In the genomic region with DNA sequence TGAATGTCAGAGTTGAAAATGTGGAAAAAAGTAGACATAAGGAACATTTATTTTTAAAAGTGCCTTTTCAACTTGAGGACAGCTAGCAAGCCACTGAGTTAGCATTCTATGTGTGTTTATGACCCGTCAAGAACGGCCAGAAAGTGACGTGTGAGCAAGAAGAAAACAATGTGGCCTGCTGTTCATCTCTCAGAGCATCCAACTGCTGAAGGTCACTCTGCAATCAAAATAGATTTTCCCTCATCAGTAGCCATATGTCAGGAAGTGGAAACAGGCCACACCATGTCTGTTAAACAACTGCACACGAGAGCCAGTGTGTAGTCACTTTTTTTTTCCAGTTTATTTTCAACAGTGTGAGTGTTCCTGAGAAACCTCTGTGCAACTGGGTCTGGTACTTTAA, we compare ENCODE assay signal across 28 mouse cellular contexts. TPM values are rescaled to one million over a fixed set of nuclear protein-coding genes. Genes with fewer than 3 reads are reported as not detected.
DNase-seq lines count a peak whose midpoint lies in the region; ATAC-seq and TF ChIP-seq lines count a peak whose summit lies in the region.
"Had no signal": no experiment of that assay in that cellular context is flagged by ENCODE, and none has a peak within 500 bp of the region (broad histone marks: within the 10 kb centered on the region; RNA-seq: fewer than 3 reads in every experiment).

No protein-coding gene starts in this region.

- H3K36me3 ChIP-seq in kidney, postnatal 0 days (ENCODE audit: insufficient read depth, low read length): no peaks in the 10 kb centered on the region
- H3K36me3 ChIP-seq in lung, embryonic 16.5 days (ENCODE audit: control insufficient read depth, insufficient read depth, low read length): no peaks in the 10 kb centered on the region
- H3K36me3 ChIP-seq: embryonic facial prominence, embryonic 13.5 days; forebrain, embryonic 10.5 days; forebrain, embryonic 15.5 days; heart, embryonic 10.5 days; heart, embryonic 15.5 days; hindbrain, embryonic 12.5 days; limb, embryonic 12.5 days; liver, embryonic 15.5 days; midbrain, embryonic 13.5 days; neural tube, embryonic 15.5 days had no signal

- WGBS in kidney, postnatal 0 days: 40% methylated on average over 4 of the region's 4 CpGs
- WGBS in lung, embryonic 16.5 days: 31% methylated on average over 4 of the region's 4 CpGs
- 43% methylated on average over 4 of the region's 4 CpGs for WGBS in lung, adult 2 months

- ATAC-seq in kidney, postnatal 0 days (replicated peaks; ENCODE audit: low FRiP score, low read depth): no peak
- peak; percentile 52; the same call in 1 of the 2 replicates for ATAC-seq in lung, embryonic 16.5 days (ENCODE audit: low read depth)
- ATAC-seq: hindbrain, postnatal 0 days; intestine, postnatal 0 days; midbrain, embryonic 13.5 days; Patski had no signal

- TF ChIP-seq POLR2A in lung, adult 2 months (IDR thresholded peaks at IDR 0.05; ENCODE audit: borderline replicate concordance, extremely low read depth, low read depth, low read length): no peak
- no peak for TF ChIP-seq POLR2A in brain, embryonic 14.5 days (IDR thresholded peaks at IDR 0.05; ENCODE audit: borderline replicate concordance, extremely low read depth, insufficient read depth, insufficient read length, poor library complexity, severe bottlenecking)

- no peak overlapping the region for H3K4me2 ChIP-seq in kidney, postnatal 0 days (ENCODE audit: low read length)
- H3K4me2 ChIP-seq in lung, embryonic 16.5 days (ENCODE audit: low read depth, low read length): no peak overlapping the region
- H3K4me2 ChIP-seq: embryonic facial prominence, embryonic 13.5 days; forebrain, embryonic 15.5 days; heart, embryonic 15.5 days; hindbrain, embryonic 12.5 days; limb, embryonic 12.5 days; liver, embryonic 15.5 days; midbrain, embryonic 13.5 days; neural tube, embryonic 15.5 days had no signal

- H3K9me3 ChIP-seq in kidney, postnatal 0 days (replicated peaks; ENCODE audit: low read length): no peaks in the 10 kb centered on the region
- no peaks in the 10 kb centered on the region for H3K9me3 ChIP-seq in lung, embryonic 16.5 days (ENCODE audit: control insufficient read depth, low read length)
- H3K9me3 ChIP-seq: embryonic facial prominence, embryonic 13.5 days; forebrain, embryonic 10.5 days; forebrain, embryonic 15.5 days; heart, embryonic 10.5 days; heart, embryonic 15.5 days; hindbrain, embryonic 12.5 days; limb, embryonic 12.5 days; liver, embryonic 15.5 days; megakaryocyte, embryonic 14.5 days; midbrain, embryonic 13.5 days; neural tube, embryonic 15.5 days had no signal

- no peak overlapping the region for H3K9ac ChIP-seq in kidney, postnatal 0 days (ENCODE audit: low read depth, low read length)
- no peak overlapping the region for H3K9ac ChIP-seq in lung, embryonic 16.5 days (ENCODE audit: low read length)
- H3K9ac ChIP-seq: embryonic facial prominence, embryonic 13.5 days; forebrain, embryonic 15.5 days; heart, embryonic 15.5 days; hindbrain, embryonic 12.5 days; limb, embryonic 12.5 days; liver, embryonic 15.5 days; midbrain, embryonic 13.5 days; neural tube, embryonic 15.5 days had no signal

- no peaks in the 10 kb centered on the region for H3K27me3 ChIP-seq in kidney, postnatal 0 days (ENCODE audit: insufficient read depth, low read length)
- no peaks in the 10 kb centered on the region for H3K27me3 ChIP-seq in lung, embryonic 16.5 days (ENCODE audit: control insufficient read depth, insufficient read depth, low read depth, low read length)
- H3K27me3 ChIP-seq: embryonic facial prominence, embryonic 13.5 days; forebrain, embryonic 15.5 days; heart, embryonic 15.5 days; hindbrain, embryonic 12.5 days; limb, embryonic 12.5 days; liver, embryonic 15.5 days; megakaryocyte, embryonic 14.5 days; midbrain, embryonic 13.5 days; neural tube, embryonic 15.5 days had no signal

- TF ChIP-seq CTCF in kidney, postnatal 0 days (IDR thresholded peaks at IDR 0.05; ENCODE audit: low read depth): no peak
- no peak for TF ChIP-seq CTCF in lung, adult 2 months (IDR thresholded peaks at IDR 0.05; ENCODE audit: insufficient read depth, low read length)
- TF ChIP-seq CTCF in brain, embryonic 14.5 days (IDR thresholded peaks at IDR 0.05; ENCODE audit: borderline replicate concordance, extremely low read depth, insufficient read depth, insufficient read length): no peak

- no peaks in the 10 kb centered on the region for H3K4me1 ChIP-seq in kidney, postnatal 0 days (replicated peaks; ENCODE audit: insufficient read depth, low read length)
- H3K4me1 ChIP-seq in lung, embryonic 16.5 days (replicated peaks; ENCODE audit: control insufficient read depth, insufficient read depth, low read length): peaks cover 4% of the 10 kb centered on the region; the same call in 1 of the 2 replicates
- peaks cover 2% of the 10 kb centered on the region; the same call in 1 of the 2 replicates for H3K4me1 ChIP-seq in lung, adult 2 months (ENCODE audit: control insufficient read depth, insufficient read depth, low read length)
- H3K4me1 ChIP-seq: forebrain, embryonic 15.5 days; liver, embryonic 15.5 days; megakaryocyte, embryonic 14.5 days; midbrain, embryonic 13.5 days; neural tube, embryonic 15.5 days had no signal

- H3K4me3 ChIP-seq in kidney, postnatal 0 days (replicated peaks; ENCODE audit: low read depth, low read length): no peak overlapping the region
- H3K4me3 ChIP-seq in lung, embryonic 16.5 days (ENCODE audit: low read length): no peak overlapping the region
- no peak overlapping the region for H3K4me3 ChIP-seq in lung, adult 2 months (replicated peaks; ENCODE audit: extremely low read depth, low read depth, low read length)
- H3K4me3 ChIP-seq: embryonic facial prominence, embryonic 13.5 days; forebrain, embryonic 10.5 days; forebrain, embryonic 15.5 days; heart, embryonic 10.5 days; heart, embryonic 15.5 days; hindbrain, embryonic 12.5 days; limb, embryonic 12.5 days; liver, embryonic 15.5 days; megakaryocyte, embryonic 14.5 days; midbrain, embryonic 13.5 days; neural tube, embryonic 15.5 days had no signal

- H3K27ac ChIP-seq in kidney, postnatal 0 days: no peak overlapping the region
- H3K27ac ChIP-seq in lung, embryonic 16.5 days (ENCODE audit: low read length): no peak overlapping the region; the same call in 1 of the 2 replicates
- H3K27ac ChIP-seq: embryonic facial prominence, embryonic 13.5 days; forebrain, embryonic 15.5 days; heart, embryonic 15.5 days; hindbrain, embryonic 12.5 days; hindbrain, postnatal 0 days; liver, embryonic 15.5 days; midbrain, embryonic 13.5 days; neural tube, embryonic 15.5 days had no signal

- peak; percentile 12 for DNase-seq in cerebellum, adult 8-10 months
- no peak for DNase-seq in cerebellum, adult 9-11 months
- DNase-seq in kidney, postnatal 0 days (ENCODE audit: low spot score): peak; percentile 21
- DNase-seq in kidney, postnatal 25 days: no peak
- DNase-seq in lung, adult 2 months: no peak
- peak; percentile 6 for DNase-seq in brain, embryonic 14.5 days (ENCODE audit: low read depth)
- no peak for DNase-seq in left cerebral cortex, adult 11 months (ENCODE audit: low spot score)
- DNase-seq: adrenal gland, postnatal 25 days; cerebellum, adult 9-10 months; heart, postnatal 36 days; layer of hippocampus, adult 9-11 months; retina, postnatal 1 day; right cerebral cortex, postnatal 14 days had no signal

RNA-seq across cellular contexts. Expression of gene Mtx3, which starts 35.0 kb away (rescaled TPM):
- polyA plus RNA-seq in kidney, postnatal 0 days (2015; fragmentation: Nextera tagmentation; extraction: Ambion mirVana): 2.7 and 2.9 TPM in 2 replicates
- polyA plus RNA-seq in lung, embryonic 16.5 days (2015; fragmentation: Nextera tagmentation; extraction: Ambion mirVana): 2.5 and 3.0 TPM in 2 replicates
- polyA plus RNA-seq in lung, adult 2 months (2012; rRNA removed): 3.8 and 6.5 TPM in 2 replicates
- 21.0 and 21.4 TPM in 2 replicates for polyA plus RNA-seq in brain, embryonic 14.5 days (2012; rRNA removed)

Comparison
In these comparisons a context has a peak if more than half of its experiments do, and no peak if none do; other contexts are left out.
1. DNase-seq: peak in cerebellum, adult 8-10 months (single experiment), kidney, postnatal 0 days (single experiment) and brain, embryonic 14.5 days (single experiment); none in cerebellum, adult 9-11 months (single experiment), kidney, postnatal 25 days (0 of 2), lung, adult 2 months (single experiment) and left cerebral cortex, adult 11 months (single experiment).